ENCODE assay signal across 10 mouse cellular contexts in the genomic region with DNA sequence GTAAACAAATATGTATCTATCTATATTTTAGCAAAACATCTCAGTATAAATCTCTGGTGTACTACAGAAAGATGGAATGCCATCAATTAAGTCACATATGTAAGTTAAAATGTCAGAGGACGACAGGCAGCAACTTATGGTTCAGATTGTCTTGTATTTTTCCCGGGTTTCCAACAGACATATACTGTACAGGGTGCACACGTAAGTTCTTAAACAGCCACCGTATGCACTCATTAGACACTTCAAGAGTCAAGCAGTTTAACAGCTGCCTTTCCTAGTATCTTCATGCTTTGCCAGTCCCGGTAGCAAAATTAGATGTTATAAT. TPM values are rescaled to one million over a fixed set of nuclear protein-coding genes. Genes with fewer than 3 reads are reported as not detected.
DNase-seq lines count a peak whose midpoint lies in the region; ATAC-seq and TF ChIP-seq lines count a peak whose summit lies in the region.
"Had no signal": no experiment of that assay in that cellular context is flagged by ENCODE, and none has a peak within 500 bp of the region (broad histone marks: within the 10 kb centered on the region; RNA-seq: fewer than 3 reads in every experiment).

No protein-coding gene starts in this region.

- ATAC-seq in CD4-positive, CD25-positive, alpha-beta regulatory T cell, adult 4 months = peak; percentile 20
- ATAC-seq in forebrain, postnatal 0 days = peak; percentile 74
- ATAC-seq in liver, embryonic 15.5 days (ENCODE audit: insufficient read depth) = peak; percentile 33; the same call in 1 of the 2 replicates

- no peaks in the 10 kb centered on the region for H3K79me2 ChIP-seq in heart, adult 2 months (replicated peaks; ENCODE audit: control insufficient read depth, insufficient read depth, low read length)

- no peak for TF ChIP-seq POLR2A in heart, adult 2 months (IDR thresholded peaks at IDR 0.05; ENCODE audit: insufficient read depth, low read depth, low read length)

- H3K4me2 ChIP-seq in forebrain, postnatal 0 days (ENCODE audit: low read depth) = peak overlapping the region; percentile 57
- H3K4me2 ChIP-seq in liver, embryonic 15.5 days = peak overlapping the region; percentile 57

- H3K9ac ChIP-seq in heart, adult 2 months (ENCODE audit: low read depth, low read length) = peak overlapping the region; percentile 14; the same call in 1 of the 2 replicates
- peak overlapping the region; percentile 31; the same call in 1 of the 2 replicates for H3K9ac ChIP-seq in forebrain, postnatal 0 days
- H3K9ac ChIP-seq in liver, embryonic 15.5 days = no peak overlapping the region

- peaks cover 12% of the 10 kb centered on the region for H3K36me3 ChIP-seq in heart, adult 2 months (ENCODE audit: control insufficient read depth, insufficient read depth, low read length)
- H3K36me3 ChIP-seq in forebrain, postnatal 0 days (ENCODE audit: insufficient read depth) = no peaks in the 10 kb centered on the region
- H3K36me3 ChIP-seq in liver, embryonic 15.5 days (replicated peaks) = no peaks in the 10 kb centered on the region

- no peaks in the 10 kb centered on the region for H3K27me3 ChIP-seq in heart, adult 2 months (ENCODE audit: control insufficient read depth, insufficient read depth, low read length)
- H3K27me3 ChIP-seq in forebrain, postnatal 0 days (ENCODE audit: insufficient read depth, low read length) = no peaks in the 10 kb centered on the region
- H3K27me3 ChIP-seq in liver, embryonic 15.5 days = no peaks in the 10 kb centered on the region

- H3K9me3 ChIP-seq in forebrain, postnatal 0 days (ENCODE audit: low read length) = no peaks in the 10 kb centered on the region
- no peaks in the 10 kb centered on the region for H3K9me3 ChIP-seq in liver, embryonic 15.5 days (replicated peaks)

- peak overlapping the region; percentile 73 for H3K27ac ChIP-seq in heart, adult 2 months
- no peak overlapping the region for H3K27ac ChIP-seq in forebrain, postnatal 0 days (ENCODE audit: low read depth, low read length)
- no peak overlapping the region for H3K27ac ChIP-seq in liver, embryonic 15.5 days (replicated peaks)

- DNase-seq in heart, adult 2 months = no peak
- no peak for DNase-seq in heart, adult 9 months (ENCODE audit: low spot score in 2 of 2)
- peak; percentile 62 for DNase-seq in forebrain, postnatal 0 days
- DNase-seq in urinary bladder, adult 2 months (ENCODE audit: low spot score) = no peak
- no peak for DNase-seq in cerebellum, adult 8-10 months
- DNase-seq in urinary bladder, adult 18-20 months (ENCODE audit: low spot score in 2 of 2) = no peak

- intact Hi-C loops in heart, adult 2 months (cut with DNase I) = no loop called here

- TF ChIP-seq EP300 in heart, adult 2 months (IDR thresholded peaks at IDR 0.05; ENCODE audit: insufficient read depth, low read depth, low read length) = no peak

- peak overlapping the region; percentile 32 for H3K4me3 ChIP-seq in heart, adult 2 months
- H3K4me3 ChIP-seq in forebrain, postnatal 0 days (ENCODE audit: low read depth, low read length) = peak overlapping the region; percentile 44
- 0 out of 2 replicates have a peak overlapping the region, but pooled peaks have one; percentile 33 for H3K4me3 ChIP-seq in liver, embryonic 15.5 days (replicated peaks)

- H3K4me1 ChIP-seq in heart, adult 2 months (ENCODE audit: control insufficient read depth, insufficient read depth, low read length) = peaks cover 9% of the 10 kb centered on the region
- no peaks in the 10 kb centered on the region for H3K4me1 ChIP-seq in forebrain, postnatal 0 days (ENCODE audit: insufficient read depth)
- H3K4me1 ChIP-seq in liver, embryonic 15.5 days (replicated peaks) = peaks cover 10% of the 10 kb centered on the region

- 12% methylated on average over 5 of the region's 5 CpGs for WGBS in heart, adult 2 months
- WGBS in forebrain, postnatal 0 days = 15% methylated on average over 5 of the region's 5 CpGs
- whole genome bisulfite sequencing in liver, embryonic 15.5 days (ENCODE audit: insufficient replicate concordance) = 24% methylated on average over 5 of the region's 5 CpGs

- TF ChIP-seq CTCF in heart, adult 2 months (IDR thresholded peaks at IDR 0.05) = no peak
- no peak for TF ChIP-seq CTCF in forebrain, postnatal 0 days (IDR thresholded peaks at IDR 0.05; ENCODE audit: low read depth)

RNA-seq across cellular contexts. Expression of gene Ms4a18, which starts 26.8 kb away (rescaled TPM):
- total RNA-seq in heart, adult 2 months (2021) = not detected
- polyA plus RNA-seq in heart, adult 2 months (2012; rRNA removed) = not detected in 2 replicates
- polyA plus RNA-seq in CD4-positive, CD25-positive, alpha-beta regulatory T cell, adult 4 months (2017; shearing (Covaris generic)) = not detected
- total RNA-seq in forebrain, postnatal 0 days (2014; rRNA removed) = not detected in 2 replicates
- polyA plus RNA-seq in forebrain, postnatal 0 days (2015; fragmentation: Nextera tagmentation; extraction: Ambion mirVana) = not detected in 2 replicates
- polyA plus RNA-seq in liver, embryonic 15.5 days (2015; fragmentation: Nextera tagmentation; extraction: Ambion mirVana) = 0.08 TPM in 1 of 2 replicates, not detected in the other
- polyA plus RNA-seq in urinary bladder, adult 2 months (2012; rRNA removed) = not detected in 2 replicates
- total RNA-seq: neutrophil, adult 5-6 weeks had no signal
- polyA plus RNA-seq: gonadal fat pad, adult 2 months had no signal

RNA-seq across cellular contexts. Expression of gene Ms4a8a, which starts 36.3 kb away (rescaled TPM):
- 1 to 10 TPM; 2.2 to 2.4 TPM for total RNA-seq in heart, adult 2 months (2021)
- polyA plus RNA-seq in heart, adult 2 months (2012; rRNA removed) = 1.1 and 1.7 TPM in 2 replicates
- polyA plus RNA-seq in CD4-positive, CD25-positive, alpha-beta regulatory T cell, adult 4 months (2017; shearing (Covaris generic)) = not detected
- total RNA-seq in forebrain, postnatal 0 days (2014; rRNA removed) = not detected in 2 replicates
- not detected in 2 replicates for polyA plus RNA-seq in forebrain, postnatal 0 days (2015; fragmentation: Nextera tagmentation; extraction: Ambion mirVana)
- 0.10 and 0.21 TPM in 2 replicates for polyA plus RNA-seq in liver, embryonic 15.5 days (2015; fragmentation: Nextera tagmentation; extraction: Ambion mirVana)
- polyA plus RNA-seq in urinary bladder, adult 2 months (2012; rRNA removed) = 1.7 and 2.2 TPM in 2 replicates

RNA-seq across cellular contexts. Expression of gene Ms4a15, which starts 51.6 kb away (rescaled TPM):
- not detected for total RNA-seq in heart, adult 2 months (2021)
- not detected in 2 replicates for polyA plus RNA-seq in heart, adult 2 months (2012; rRNA removed)
- under 1 TPM in 1 of 2 experiments, not detected in 1; 0.31 TPM for polyA plus RNA-seq in CD4-positive, CD25-positive, alpha-beta regulatory T cell, adult 4 months (2017; shearing (Covaris generic))
- 2.1 and 3.2 TPM in 2 replicates for total RNA-seq in forebrain, postnatal 0 days (2014; rRNA removed)
- polyA plus RNA-seq in forebrain, postnatal 0 days (2015; fragmentation: Nextera tagmentation; extraction: Ambion mirVana) = 3.0 and 4.8 TPM in 2 replicates
- polyA plus RNA-seq in liver, embryonic 15.5 days (2015; fragmentation: Nextera tagmentation; extraction: Ambion mirVana) = not detected in 2 replicates
- polyA plus RNA-seq in urinary bladder, adult 2 months (2012; rRNA removed) = not detected in 2 replicates
- total RNA-seq: neutrophil, adult 5-6 weeks had no signal
- polyA plus RNA-seq: gonadal fat pad, adult 2 months had no signal

Comparison
In these comparisons a context has a peak if more than half of its experiments do, and no peak if none do; other contexts are left out.
1. ATAC-seq: peak in every context shown above with its lines; median percentile 74 in forebrain, postnatal 0 days; 33 in liver, embryonic 15.5 days; 20 in CD4-positive, CD25-positive, alpha-beta regulatory T cell, adult 4 months.